Mouse (Mus musculus): ENCODE data around the gene Tmem201. TPM values are rescaled to one million over a fixed set of nuclear protein-coding genes. Genes with fewer than 3 reads are reported as not detected.

Tmem201 gene
- total and polyA plus RNA-seq, 3 experiments: 85.9 to 107 (median 93.3) TPM

DNA sequence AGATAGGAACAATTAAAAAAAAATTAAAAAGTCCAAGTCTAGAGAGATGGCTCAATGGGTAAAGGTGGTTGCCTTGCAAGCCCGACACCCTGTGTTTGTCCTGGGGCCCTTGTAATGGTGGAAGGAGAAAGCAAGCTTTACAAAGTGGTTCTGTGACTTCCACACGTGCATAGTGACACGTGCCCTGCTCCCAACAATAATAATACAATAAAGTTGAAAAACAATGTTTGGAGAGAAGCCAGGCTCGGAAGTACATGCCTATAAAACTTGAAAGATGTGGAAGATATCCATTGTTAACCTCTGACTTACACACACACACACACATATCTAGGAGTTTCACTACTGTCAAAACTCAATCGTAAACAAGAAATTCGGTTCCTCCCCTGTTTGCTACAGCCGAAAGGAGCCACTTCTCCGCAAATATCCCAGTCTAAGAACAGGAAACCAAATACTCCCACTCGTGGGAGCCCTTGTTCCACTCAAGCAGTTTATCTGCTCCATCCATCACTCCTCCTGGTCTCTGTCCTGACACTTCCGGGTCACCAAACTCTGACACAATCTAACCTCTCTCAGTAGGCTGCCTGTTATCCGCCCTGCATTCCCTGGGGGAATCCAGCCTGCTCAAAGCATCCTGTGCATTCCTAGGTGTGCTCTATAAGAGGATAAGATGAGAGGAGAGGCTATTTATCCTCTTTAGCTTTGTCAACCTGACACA lies 58.6 kb downstream of the Tmem201 start:
- no peak for DNase-seq

DNA sequence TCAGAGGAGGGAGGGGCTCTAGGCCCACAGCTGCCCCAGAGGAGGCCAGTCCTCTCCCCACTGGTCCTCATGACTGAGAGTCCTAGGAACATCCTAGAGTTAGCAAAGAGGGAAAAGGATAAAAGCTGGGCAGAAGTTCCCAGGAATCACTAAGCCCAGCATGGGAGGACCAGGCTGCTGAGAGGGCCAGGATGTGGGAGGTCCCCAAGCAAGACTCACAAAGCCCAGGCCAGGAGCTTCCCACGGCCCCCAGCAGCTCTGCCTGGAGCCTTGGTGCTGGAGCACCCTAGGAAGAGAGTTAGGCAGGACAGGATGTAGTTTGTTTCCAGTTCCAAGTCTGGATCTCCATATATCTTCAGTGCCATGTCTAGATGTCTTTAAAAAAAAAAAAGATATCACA lies 59.8 kb downstream of the Tmem201 start:
- no peaks in the 10 kb centered on the region for H3K27me3 ChIP-seq (ENCODE audit: control insufficient read depth, insufficient read depth, low read length)
- peak overlapping the region; percentile 13 for H3K27ac ChIP-seq
- 37% methylated on average over 1 of the region's 1 CpGs for WGBS
- TF ChIP-seq CTCF (IDR thresholded peaks at IDR 0.05): no peak
- TF ChIP-seq POLR2A (IDR thresholded peaks at IDR 0.05; ENCODE audit: insufficient read depth, low read depth, low read length): no peak
- TF ChIP-seq EP300 (IDR thresholded peaks at IDR 0.05; ENCODE audit: insufficient read depth, low read depth, low read length): no peak
- intact Hi-C loops (cut with DNase I): no loop called here
- H3K79me2 ChIP-seq (replicated peaks; ENCODE audit: control insufficient read depth, insufficient read depth, low read length): no peaks in the 10 kb centered on the region
- no peak for DNase-seq
- H3K9ac ChIP-seq (ENCODE audit: low read depth, low read length): no peak overlapping the region
- peaks cover 5% of the 10 kb centered on the region for H3K4me1 ChIP-seq (ENCODE audit: control insufficient read depth, insufficient read depth, low read length)
- no peak overlapping the region for H3K4me3 ChIP-seq
- no peaks in the 10 kb centered on the region for H3K36me3 ChIP-seq (ENCODE audit: control insufficient read depth, insufficient read depth, low read length)

More for the DNA sequence above, 58.6 kb downstream of the Tmem201 start:
- WGBS: 48% methylated on average over 11 of the region's 11 CpGs
- no peak overlapping the region for H3K9ac ChIP-seq (ENCODE audit: low read depth, low read length)
- intact Hi-C loops (cut with DNase I): no loop called here
- no peaks in the 10 kb centered on the region for H3K36me3 ChIP-seq (ENCODE audit: control insufficient read depth, insufficient read depth, low read length)
- no peak overlapping the region for H3K4me3 ChIP-seq
- no peaks in the 10 kb centered on the region for H3K27me3 ChIP-seq (ENCODE audit: control insufficient read depth, insufficient read depth, low read length)
- peak overlapping the region; percentile 61; the same call in 1 of the 2 replicates for H3K27ac ChIP-seq
- TF ChIP-seq POLR2A (IDR thresholded peaks at IDR 0.05; ENCODE audit: insufficient read depth, low read depth, low read length): no peak
- TF ChIP-seq EP300 (IDR thresholded peaks at IDR 0.05; ENCODE audit: insufficient read depth, low read depth, low read length): 0 out of 2 replicates have a peak, but pooled peaks have one; percentile 60
- peaks cover 5% of the 10 kb centered on the region for H3K4me1 ChIP-seq (ENCODE audit: control insufficient read depth, insufficient read depth, low read length)
- H3K79me2 ChIP-seq (replicated peaks; ENCODE audit: control insufficient read depth, insufficient read depth, low read length): no peaks in the 10 kb centered on the region

DNA sequence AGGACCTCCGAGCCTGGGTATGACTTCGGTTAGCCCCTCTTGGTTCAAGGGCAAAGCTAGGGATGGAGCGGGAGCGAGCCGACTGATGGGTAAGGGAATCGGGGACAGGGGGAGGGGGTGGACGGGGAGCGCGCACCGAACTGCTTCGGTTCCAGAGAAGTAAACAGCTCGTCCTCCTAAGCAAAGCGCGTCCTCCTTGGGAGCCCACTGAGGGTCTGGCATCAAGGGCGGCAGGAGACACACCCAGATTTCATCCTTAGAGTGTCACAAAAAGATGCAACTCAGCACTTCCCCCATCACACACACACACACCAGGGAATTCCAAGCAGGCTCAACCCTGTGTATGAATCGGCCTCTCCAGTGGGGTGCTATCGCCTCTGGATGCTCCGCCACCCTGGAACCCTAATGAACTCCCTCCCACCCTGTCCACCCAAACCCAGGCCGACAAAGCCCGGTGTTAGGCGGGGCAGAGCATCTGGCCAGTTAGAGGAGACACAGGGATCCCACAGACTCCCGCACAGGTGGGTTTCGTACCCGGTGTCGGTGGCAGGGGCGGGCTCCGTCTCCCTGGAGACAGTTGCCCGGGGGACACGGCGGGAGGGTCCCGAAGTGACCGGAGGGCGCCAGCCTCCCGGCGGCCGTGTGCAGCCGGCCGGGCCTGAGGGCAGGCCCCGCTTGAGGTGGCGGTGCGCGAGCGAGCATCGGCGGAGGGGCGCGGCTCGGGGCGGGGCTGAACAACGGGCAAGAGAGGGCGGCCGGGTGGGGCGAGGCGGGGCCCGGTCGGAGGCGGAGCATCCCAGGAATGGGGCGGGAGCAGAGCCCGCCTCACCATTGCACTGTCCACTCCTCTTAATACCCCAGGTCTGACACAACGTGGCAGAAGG lies 62.2 kb downstream of the Tmem201 start:
- WGBS: 6% methylated on average over 60 of the region's 60 CpGs
- Histone ChIP-seq H3K79me2 (replicated peaks; ENCODE audit: control insufficient read depth, insufficient read depth, low read length) (no peaks in the 10 kb centered on the region), H3K27ac (peak overlapping the region; percentile 36), H3K4me3 (peak overlapping the region; percentile 65), H3K4me1 (ENCODE audit: control insufficient read depth, insufficient read depth, low read length) (peaks cover 5% of the 10 kb centered on the region), H3K27me3 (ENCODE audit: control insufficient read depth, insufficient read depth, low read length) (no peaks in the 10 kb centered on the region), H3K36me3 (ENCODE audit: control insufficient read depth, insufficient read depth, low read length) (no peaks in the 10 kb centered on the region), H3K9ac (ENCODE audit: low read depth, low read length) (peak overlapping the region; percentile 61)
- TF ChIP-seq POLR2A (IDR thresholded peaks at IDR 0.05; ENCODE audit: insufficient read depth, low read depth, low read length): 0 out of 2 replicates have a peak, but pooled peaks have one; percentile 8
- TF ChIP-seq EP300 (IDR thresholded peaks at IDR 0.05; ENCODE audit: insufficient read depth, low read depth, low read length): no peak
- DNase-seq: peak; percentile 84 to 89
- intact Hi-C loops (cut with DNase I): no loop called here

DNA sequence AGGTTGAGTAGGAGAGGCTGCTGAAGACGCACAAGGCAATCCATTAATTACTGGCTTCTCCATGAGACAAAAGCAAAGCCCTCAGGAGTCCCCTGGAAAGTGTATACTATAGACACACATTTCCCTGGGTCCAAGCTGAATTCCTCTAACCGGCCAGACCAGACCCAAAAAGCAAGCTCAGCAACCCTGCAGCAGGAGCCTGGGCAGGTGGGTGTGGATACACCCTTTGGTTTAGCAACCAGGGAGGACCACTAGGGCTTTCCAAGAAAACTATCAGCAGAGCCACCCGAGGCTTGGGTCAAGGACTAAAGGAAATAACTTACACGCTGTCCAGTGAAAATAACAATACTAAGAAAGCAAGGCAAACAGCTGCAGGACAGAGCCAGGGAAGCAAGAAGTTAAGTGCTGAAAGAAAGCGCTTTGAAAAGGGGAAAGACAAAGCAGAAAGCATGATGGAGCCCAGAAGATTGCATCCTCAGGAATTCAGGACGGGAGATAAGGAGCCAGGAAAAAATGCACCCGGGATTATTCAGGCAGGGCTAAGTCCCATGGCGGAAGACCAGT lies 62.9 kb downstream of the Tmem201 start:
- Histone ChIP-seq H3K36me3 (ENCODE audit: control insufficient read depth, insufficient read depth, low read length) (no peaks in the 10 kb centered on the region), H3K27ac (no peak overlapping the region), H3K79me2 (replicated peaks; ENCODE audit: control insufficient read depth, insufficient read depth, low read length) (no peaks in the 10 kb centered on the region), H3K4me3 (peak overlapping the region; percentile 65; the same call in 1 of the 2 replicates), H3K9ac (ENCODE audit: low read depth, low read length) (peak overlapping the region; percentile 61), H3K4me1 (ENCODE audit: control insufficient read depth, insufficient read depth, low read length) (peaks cover 5% of the 10 kb centered on the region), H3K27me3 (ENCODE audit: control insufficient read depth, insufficient read depth, low read length) (no peaks in the 10 kb centered on the region)
- TF ChIP-seq EP300 (IDR thresholded peaks at IDR 0.05; ENCODE audit: insufficient read depth, low read depth, low read length) (no peak), POLR2A (IDR thresholded peaks at IDR 0.05; ENCODE audit: insufficient read depth, low read depth, low read length) (no peak), CTCF (IDR thresholded peaks at IDR 0.05) (no peak)
- no peak for DNase-seq
- WGBS: 30% methylated on average over 8 of the region's 8 CpGs
- intact Hi-C loops (cut with DNase I): no loop called here

DNA sequence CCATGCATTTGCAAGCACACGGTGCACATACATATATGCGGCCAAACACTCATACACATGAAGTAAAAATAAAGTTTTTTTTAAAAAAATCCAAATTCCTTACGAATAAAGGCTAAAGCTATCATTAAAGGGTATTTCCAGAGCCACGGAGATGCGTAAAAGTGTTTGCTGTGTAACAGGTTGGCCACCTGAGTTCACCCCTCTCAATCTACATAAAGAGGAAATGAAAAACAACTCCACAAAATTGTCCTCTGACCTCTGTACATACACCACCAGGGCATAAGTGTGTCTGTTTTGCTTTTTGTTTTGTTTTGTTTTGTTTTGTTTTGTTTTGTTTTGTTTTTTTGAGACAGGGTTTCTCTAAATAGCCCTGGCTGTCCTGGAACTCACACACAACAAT lies 65.1 kb downstream of the Tmem201 start:
- intact Hi-C loops (cut with DNase I): no loop called here
- DNase-seq: no peak
- Histone ChIP-seq H3K4me3 (no peak overlapping the region), H3K27me3 (ENCODE audit: control insufficient read depth, insufficient read depth, low read length) (no peaks in the 10 kb centered on the region), H3K4me1 (ENCODE audit: control insufficient read depth, insufficient read depth, low read length) (no peaks in the 10 kb centered on the region), H3K9ac (ENCODE audit: low read depth, low read length) (no peak overlapping the region), H3K27ac (no peak overlapping the region), H3K79me2 (replicated peaks; ENCODE audit: control insufficient read depth, insufficient read depth, low read length) (no peaks in the 10 kb centered on the region), H3K36me3 (ENCODE audit: control insufficient read depth, insufficient read depth, low read length) (no peaks in the 10 kb centered on the region)
- WGBS: 94% methylated on average over 5 of the region's 5 CpGs
- no peak for TF ChIP-seq CTCF (IDR thresholded peaks at IDR 0.05)
- TF ChIP-seq EP300 (IDR thresholded peaks at IDR 0.05; ENCODE audit: insufficient read depth, low read depth, low read length): no peak
- TF ChIP-seq POLR2A (IDR thresholded peaks at IDR 0.05; ENCODE audit: insufficient read depth, low read depth, low read length): no peak
